Mouse (Mus musculus) bone marrow, adult 2 months (tissue): ENCODE measurements around the gene Rph3a.

Experiments
- CTCF ChIP-seq: fragments of 200-500 bp; IDR thresholded peaks from 2 replicates; pipeline ENCODE4 v1.5.1; 2011; ENCODE audit warnings: low read length, control low read depth; ENCODE audit not compliant: control insufficient read depth, insufficient read depth
- POLR2A ChIP-seq: fragments of 200-500 bp; IDR thresholded peaks from 2 replicates; pipeline ENCODE4 v1.6.1; 2011; ENCODE audit warnings: low read depth, mild to moderate bottlenecking, control low read depth, low read length, borderline replicate concordance; ENCODE audit not compliant: control insufficient read depth

GRCm38 (mm10) chr5:121039465-121039864 lies 29.6 kb upstream of the Rph3a start:
- no peak for TF ChIP-seq CTCF
- no peak for TF ChIP-seq POLR2A
